Mouse (Mus musculus): ENCODE results near the gene Tnip1.

The Tnip1 gene

GRCm38 (mm10) chr11:54884197-54884828, 78.4 kb downstream of the Tnip1 start:
- DNase-seq (ENCODE audit: inconsistent age in 2 of 2, low spot score in 1 of 2), result no peak

- DNase-seq (ENCODE audit: inconsistent age in 2 of 2, low spot score in 1 of 2), result peak; percentile 63 to 85
Measured at GRCm38 (mm10) chr11:54882671-54883070, 80.0 kb downstream of the Tnip1 start.

GRCm38 (mm10) chr11:54881051-54881474, 81.7 kb downstream of the Tnip1 start:
- DNase-seq (ENCODE audit: inconsistent age in 2 of 2, low spot score in 1 of 2), result peak; percentile 64 to 75

GRCm38 (mm10) chr11:54879922-54880321, 82.8 kb downstream of the Tnip1 start:
- DNase-seq (ENCODE audit: inconsistent age in 2 of 2, low spot score in 1 of 2), result no peak

- DNase-seq (ENCODE audit: inconsistent age in 2 of 2, low spot score in 1 of 2), result peak; percentile 52 to 93
Measured at GRCm38 (mm10) chr11:54879434-54879833, 83.3 kb downstream of the Tnip1 start.

GRCm38 (mm10) chr11:54878893-54879292, 83.8 kb downstream of the Tnip1 start:
- no peak for DNase-seq (ENCODE audit: inconsistent age in 2 of 2, low spot score in 1 of 2)

- no peak for DNase-seq (ENCODE audit: inconsistent age in 2 of 2, low spot score in 1 of 2)
Measured at GRCm38 (mm10) chr11:54876031-54876430, 86.7 kb downstream of the Tnip1 start.

GRCm38 (mm10) chr11:54871831-54872537, 90.7 kb downstream of the Tnip1 start:
- peak; percentile 51 to 88 for DNase-seq (ENCODE audit: inconsistent age in 2 of 2, low spot score in 1 of 2)

- DNase-seq (ENCODE audit: inconsistent age in 2 of 2, low spot score in 1 of 2), result no peak
Measured at GRCm38 (mm10) chr11:54869318-54869717, 93.4 kb downstream of the Tnip1 start.

GRCm38 (mm10) chr11:54868445-54868844, 94.3 kb downstream of the Tnip1 start:
- DNase-seq (ENCODE audit: inconsistent age in 2 of 2, low spot score in 1 of 2), result no peak

- peak in 1 of 2 experiments; percentile 57 for DNase-seq (ENCODE audit: inconsistent age in 2 of 2, low spot score in 1 of 2)
Measured at GRCm38 (mm10) chr11:54867903-54868434, 94.7 kb downstream of the Tnip1 start.

- peak; percentile 62 to 82 for DNase-seq (ENCODE audit: inconsistent age in 2 of 2, low spot score in 1 of 2)
Measured at GRCm38 (mm10) chr11:54867049-54867385, 95.7 kb downstream of the Tnip1 start.

- peak; percentile 94 to 98 for DNase-seq (ENCODE audit: inconsistent age in 2 of 2, low spot score in 1 of 2)
Measured at GRCm38 (mm10) chr11:54866119-54867048, 96.3 kb downstream of the Tnip1 start, which contains the start of gene Hint1. Hint1 (plus strand) TSS chr11:54866383.

GRCm38 (mm10) chr11:54865330-54866085, 97.2 kb downstream of the Tnip1 start:
- peak in 1 of 2 experiments; percentile 29 for DNase-seq (ENCODE audit: inconsistent age in 2 of 2, low spot score in 1 of 2)

- DNase-seq (ENCODE audit: inconsistent age in 2 of 2, low spot score in 1 of 2), result peak; percentile 50 to 86
Measured at GRCm38 (mm10) chr11:54862621-54863520, 99.8 kb downstream of the Tnip1 start.

- peak in 1 of 2 experiments; percentile 55 for DNase-seq (ENCODE audit: inconsistent age in 2 of 2, low spot score in 1 of 2)
Measured at GRCm38 (mm10) chr11:54861471-54862420, 101.0 kb downstream of the Tnip1 start.
